Mouse (Mus musculus) gastrocnemius, adult 8-10 months (tissue): ENCODE measurements at regions not wholly inside any gene's neighbourhood (a gene's known extent, or its start where the extent isn't known, plus 50 kb on each side); places are given as distances from the start of the nearest gene placed in this dataset.
"Not testable (repeated sequence)": the region's sequence is repeated elsewhere in the genome, so short reads cannot be mapped to it uniquely, and the experiment has no call there.

Experiments used
- DNase-seq, 2 experiments: peaks; one replicate each; pipeline ENCODE4 v3.0.0; 2022; ENCODE audit warnings: low spot score in 2 of 2

GRCm38 (mm10) chr14:52879978-52880377 is 384.4 kb upstream of the Olfr1507 start:
- not testable (repeated sequence) for DNase-seq

GRCm38 (mm10) chr14:52863841-52864240 is 368.3 kb upstream of the Olfr1507 start:
- not testable (repeated sequence) for DNase-seq

DNA sequence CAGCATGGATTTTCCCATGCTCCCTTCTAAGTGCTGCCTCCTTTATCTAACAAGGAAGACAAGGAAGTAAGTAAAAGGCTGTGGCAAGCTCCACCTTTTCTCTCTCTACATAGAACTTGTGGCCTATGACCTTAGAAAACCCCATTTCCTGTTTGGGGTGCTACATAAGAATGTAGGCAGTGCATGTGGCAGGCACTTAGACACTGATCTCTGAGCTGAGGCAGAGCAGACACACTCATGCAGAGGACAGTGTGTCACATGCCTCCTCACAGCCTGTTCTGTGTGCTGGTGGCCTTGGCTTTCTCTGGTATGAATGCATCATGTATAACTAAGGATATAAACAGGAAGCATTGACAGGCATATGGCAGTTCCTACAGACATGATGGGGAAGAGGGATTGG is 367.6 kb upstream of the Olfr1507 start:
- not testable (repeated sequence) for DNase-seq

GRCm38 (mm10) chr14:52862491-52862890 is 366.9 kb upstream of the Olfr1507 start:
- not testable (repeated sequence) for DNase-seq

DNA sequence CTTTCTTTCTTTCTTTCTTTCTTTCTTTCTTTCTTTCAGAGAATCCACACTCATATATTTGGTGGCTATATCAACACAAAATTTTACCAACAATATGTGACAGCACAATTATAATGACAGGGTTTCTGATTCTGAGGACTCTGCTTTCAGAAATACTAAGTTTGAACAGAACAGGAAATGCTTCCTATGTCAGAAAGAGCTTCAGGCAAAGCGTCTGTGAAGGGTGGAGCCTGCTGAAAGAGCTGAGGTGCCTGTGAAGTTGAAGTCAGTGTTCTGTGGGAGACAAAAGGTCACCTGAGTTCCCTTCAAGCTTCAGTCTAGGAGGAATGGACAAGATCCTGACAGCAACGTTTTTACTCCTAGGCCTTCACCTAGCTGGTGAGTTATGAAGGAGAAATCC is 359.8 kb upstream of the Olfr1507 start:
- not testable (repeated sequence) for DNase-seq

- not testable (repeated sequence) for DNase-seq
Measured at GRCm38 (mm10) chr14:52853598-52853997, 358.0 kb upstream of the Olfr1507 start.

DNA sequence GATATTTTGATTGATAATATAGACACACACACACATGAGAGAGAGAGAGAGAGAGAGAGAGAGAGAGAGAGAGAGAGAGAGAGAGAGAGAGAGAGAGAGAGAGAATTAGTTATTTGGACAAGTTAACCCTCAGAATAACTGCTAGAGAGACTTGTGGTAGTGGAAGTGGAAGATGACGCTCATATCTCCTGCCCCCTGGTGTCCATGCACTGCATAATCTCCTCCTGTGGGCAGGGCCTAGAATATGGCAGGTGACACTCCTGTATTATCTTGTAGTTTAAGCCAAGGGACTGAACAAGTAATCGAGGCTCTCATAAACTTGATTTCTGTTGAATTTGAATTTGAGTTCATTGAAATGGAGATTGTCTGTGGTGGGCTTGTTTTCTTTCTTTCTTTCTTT is 352.4 kb upstream of the Olfr1507 start:
- DNase-seq: not testable (repeated sequence)

DNA sequence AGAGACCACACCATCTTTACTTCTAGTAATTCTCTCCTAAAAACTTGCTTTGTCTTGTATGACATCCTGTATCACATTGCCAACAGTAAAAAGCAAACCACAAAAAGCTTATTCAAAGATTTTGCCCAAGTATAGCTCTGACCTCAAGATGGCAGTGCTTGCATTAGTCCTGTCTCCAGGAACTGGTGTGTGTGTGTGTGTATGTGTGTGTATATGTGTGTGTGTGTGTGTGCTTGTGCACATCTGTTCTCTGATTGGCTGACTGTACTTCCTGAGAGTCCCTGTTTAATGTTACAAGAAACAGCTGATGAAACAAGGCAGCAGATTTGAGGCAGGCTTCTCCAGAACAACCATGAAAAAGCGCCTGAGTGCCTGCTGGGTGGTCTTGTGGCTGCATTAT is 328.5 kb upstream of the Olfr1507 start:
- DNase-seq: not testable (repeated sequence)

DNA sequence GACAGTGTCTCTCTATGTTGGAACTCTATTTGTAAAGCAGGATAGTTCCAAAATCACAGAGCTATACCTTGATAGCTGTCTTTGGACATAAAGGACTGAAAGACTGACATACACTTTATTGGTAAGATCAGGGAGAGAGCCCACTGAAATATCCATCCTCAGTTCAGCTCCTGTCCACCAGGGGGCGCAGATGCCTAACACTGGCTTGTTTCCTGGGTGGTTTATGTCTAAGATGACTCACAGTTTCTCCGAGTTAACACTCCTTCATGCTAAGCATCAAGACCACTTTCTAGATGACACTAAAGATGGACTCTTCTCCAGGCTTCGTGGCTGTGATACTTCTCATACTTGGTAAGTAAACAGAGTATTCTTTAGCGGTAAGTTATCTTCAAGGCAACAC is 326.1 kb upstream of the Olfr1507 start:
- DNase-seq: not testable (repeated sequence)

GRCm38 (mm10) chr14:52811128-52811415 is 315.5 kb upstream of the Olfr1507 start:
- DNase-seq: not testable (repeated sequence)

- DNase-seq: peak in 1 of 2 experiments; percentile 2
Measured at GRCm38 (mm10) chr14:52810275-52811127, 315.0 kb upstream of the Olfr1507 start.

DNA sequence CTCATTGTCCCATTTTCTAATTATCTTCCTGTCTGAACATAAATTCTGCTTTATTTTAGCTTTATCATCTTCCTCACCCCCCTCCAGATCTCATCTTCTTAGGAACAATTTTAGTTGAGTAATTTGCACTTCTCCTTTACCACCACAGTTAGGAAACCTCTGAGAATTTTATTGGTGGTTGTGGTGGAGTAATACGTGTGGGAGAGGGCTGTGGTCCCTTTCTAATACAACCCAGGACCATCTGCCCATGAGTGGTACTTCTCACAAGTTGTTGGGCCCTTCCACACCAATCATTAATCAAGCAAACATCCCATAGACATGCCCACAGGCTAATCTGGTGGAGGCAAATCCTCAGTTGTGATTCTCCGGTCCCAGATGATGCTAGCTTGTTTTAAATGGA is 306.2 kb upstream of the Olfr1507 start:
- not testable (repeated sequence) for DNase-seq

DNA sequence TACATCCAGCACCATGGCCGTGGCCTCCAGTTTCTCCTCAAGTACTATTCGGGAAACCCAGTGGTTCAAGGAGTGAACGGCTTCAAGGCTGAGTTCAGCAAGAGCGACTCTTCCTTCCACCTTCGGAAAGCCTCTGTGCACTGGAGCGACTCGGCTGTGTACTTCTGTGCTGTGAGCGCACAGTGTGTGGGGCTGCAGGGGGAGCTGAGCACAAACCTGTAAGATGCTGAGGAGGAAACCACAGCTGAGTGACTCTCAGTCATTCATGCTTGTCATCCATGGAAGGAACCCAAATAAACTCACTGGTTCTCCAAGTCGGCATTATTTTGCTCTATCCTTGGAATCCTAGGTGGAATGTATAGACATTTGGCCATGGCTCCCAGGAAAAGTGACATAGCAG is 297.1 kb upstream of the Olfr1507 start:
- not testable (repeated sequence) for DNase-seq

- DNase-seq: not testable (repeated sequence)
Measured at GRCm38 (mm10) chr14:52791828-52792227, 296.3 kb upstream of the Olfr1507 start.

DNA sequence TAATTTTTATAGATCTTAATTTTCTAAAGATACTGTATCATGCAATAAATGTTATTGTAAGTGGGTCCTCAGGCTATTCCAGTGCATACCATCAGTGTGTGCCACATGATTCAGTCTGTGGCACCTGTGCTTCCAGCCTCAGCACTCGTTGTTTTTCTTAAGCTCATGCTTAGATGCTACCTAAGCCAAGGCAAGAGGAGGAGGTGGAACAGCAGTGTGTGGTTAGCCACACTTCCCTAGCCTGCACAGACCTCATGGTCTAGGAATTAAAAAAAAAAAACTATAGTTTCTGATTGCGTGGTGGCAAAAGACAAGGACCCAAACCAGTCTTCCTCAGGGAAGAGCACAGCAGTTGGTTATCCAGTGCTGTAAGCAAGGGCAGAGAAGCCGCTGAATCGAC is 287.3 kb upstream of the Olfr1507 start:
- DNase-seq: not testable (repeated sequence)

- not testable (repeated sequence) for DNase-seq
Measured at GRCm38 (mm10) chr14:52775816-52776215, 280.3 kb upstream of the Olfr1507 start.

DNA sequence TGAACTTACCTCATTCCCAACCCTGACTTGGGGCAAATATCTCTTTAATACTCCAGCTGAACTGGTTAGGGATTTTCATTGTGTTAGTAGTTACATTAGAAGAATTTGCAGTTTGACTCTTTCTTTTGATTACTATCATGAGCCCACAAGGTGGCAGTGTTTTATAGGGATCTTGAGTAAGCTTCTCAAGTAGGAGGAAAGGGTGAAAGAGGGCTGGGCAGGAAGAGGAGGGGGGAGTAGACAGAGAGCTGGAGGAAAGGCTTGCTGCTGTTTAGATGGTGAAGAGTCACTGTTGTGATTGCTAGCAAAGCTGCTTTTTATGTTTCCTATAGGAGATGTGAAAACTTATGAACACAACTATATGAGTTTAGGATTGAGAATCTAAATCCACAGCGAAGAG is 273.9 kb upstream of the Olfr1507 start:
- DNase-seq: not testable (repeated sequence)

GRCm38 (mm10) chr14:52752159-52752558 is 256.6 kb upstream of the Olfr1507 start:
- not testable (repeated sequence) for DNase-seq

- not testable (repeated sequence) for DNase-seq
Measured at GRCm38 (mm10) chr14:52726680-52727079, 231.1 kb upstream of the Olfr1507 start.

- not testable (repeated sequence) for DNase-seq
Measured at GRCm38 (mm10) chr14:52724988-52725387, 229.4 kb upstream of the Olfr1507 start.

- DNase-seq: no peak
Measured at GRCm38 (mm10) chr14:52720640-52721039, 225.1 kb upstream of the Olfr1507 start.

- DNase-seq: not testable (repeated sequence)
Measured at GRCm38 (mm10) chr14:52700851-52701250, 205.3 kb upstream of the Olfr1507 start.

GRCm38 (mm10) chr14:52683636-52684035 is 188.1 kb upstream of the Olfr1507 start:
- DNase-seq: not testable (repeated sequence)
